Comparison of ENCODE assay signal across 9 mouse cellular contexts in genomic region chrX:88115609-88116073, GRCm38 (mm10). TPM values are rescaled to one million over a fixed set of nuclear protein-coding genes. Genes with fewer than 3 reads are reported as not detected.
DNase-seq lines count a peak whose midpoint lies in the region; ATAC-seq and TF ChIP-seq lines count a peak whose summit lies in the region.
"Had no signal": no experiment of that assay in that cellular context is flagged by ENCODE, and none has a peak within 500 bp of the region (broad histone marks: within the 10 kb centered on the region; RNA-seq: fewer than 3 reads in every experiment).

Gene Il1rapl1, minus strand, starts transcription at chrX:88115645.

- WGBS in heart, embryonic 15.5 days, result 16% methylated on average over 12 of the region's 12 CpGs
- WGBS in cerebellum, adult 2 months, result 8% methylated on average over 12 of the region's 12 CpGs

- no peaks in the 10 kb centered on the region for H3K4me1 ChIP-seq in heart, embryonic 15.5 days (replicated peaks)
- H3K4me1 ChIP-seq in cerebellum, adult 2 months (ENCODE audit: control insufficient read depth, insufficient read depth, low read length), result no peaks in the 10 kb centered on the region; the same call in 1 of the 2 replicates

- no peaks in the 10 kb centered on the region for H3K27me3 ChIP-seq in heart, embryonic 15.5 days
- no peaks in the 10 kb centered on the region for H3K27me3 ChIP-seq in cerebellum, adult 2 months (ENCODE audit: control insufficient read depth, insufficient read depth, low read length)

- no peak; the same call in 1 of the 2 replicates for TF ChIP-seq CTCF in cerebellum, adult 2 months (IDR thresholded peaks at IDR 0.05; ENCODE audit: borderline replicate concordance, insufficient read depth, low read depth, low read length)

- no peak for TF ChIP-seq POLR2A in cerebellum, adult 2 months (IDR thresholded peaks at IDR 0.05; ENCODE audit: borderline replicate concordance, insufficient read depth, low read length)

- peak within 1 kb of the TSS; percentile 43 for H3K4me3 ChIP-seq in heart, embryonic 15.5 days
- peak within 1 kb of the TSS; percentile 86 for H3K4me3 ChIP-seq in cerebellum, adult 2 months (replicated peaks; ENCODE audit: insufficient read depth, low read depth, low read length)

- H3K4me2 ChIP-seq in heart, embryonic 15.5 days, result peak within 1 kb of the TSS; percentile 64

- H3K9me3 ChIP-seq in heart, embryonic 15.5 days (replicated peaks), result no peaks in the 10 kb centered on the region

- no peak for DNase-seq in heart, postnatal 4 days
- DNase-seq in cerebellum, adult 2 months, result peak; percentile 59 to 65
- DNase-seq in forelimb bud, embryonic 11.5 days (ENCODE audit: low read depth, low spot score), result peak; percentile 17
- DNase-seq in left cerebral cortex, postnatal 14 days (ENCODE audit: low spot score in 2 of 2), result peak; percentile 39
- DNase-seq in retina, postnatal 1 day, result peak; percentile 63
- no peak for DNase-seq in spleen, postnatal 10 days (ENCODE audit: low spot score in 2 of 2)
- DNase-seq in frontal cortex, postnatal 25 days (ENCODE audit: low spot score in 2 of 2), result no peak

- ATAC-seq in heart, embryonic 15.5 days (replicated peaks; ENCODE audit: insufficient number of reproducible peaks, insufficient read depth, low FRiP score, low read depth), result no peak

- H3K9ac ChIP-seq in heart, embryonic 15.5 days, result no peak within 1 kb of the TSS

- no peaks in the 10 kb centered on the region for H3K36me3 ChIP-seq in heart, embryonic 15.5 days

- intact Hi-C loops in left cerebral cortex, postnatal 14 days (cut with DNase I), result no loop called here

- H3K27ac ChIP-seq in heart, embryonic 15.5 days, result no peak within 1 kb of the TSS
- peak within 1 kb of the TSS; percentile 89; the same call in 1 of the 2 replicates for H3K27ac ChIP-seq in cerebellum, adult 2 months (ENCODE audit: insufficient read depth, low read length)

RNA-seq across cellular contexts. Expression of gene Il1rapl1, which starts in this region (rescaled TPM):
- 0.20 and 0.51 TPM in 2 replicates for polyA plus RNA-seq in heart, embryonic 15.5 days (2015; fragmentation: Nextera tagmentation; extraction: Ambion mirVana)
- under 1 TPM; 0.10 to 0.20 TPM for total RNA-seq in heart, postnatal 4 days (2021)
- 2.2 and 2.5 TPM in 2 replicates for polyA plus RNA-seq in cerebellum, adult 2 months (2012; rRNA removed)
- total RNA-seq in left cerebral cortex, postnatal 14 days (2021), result 10 to 100 TPM; 31.9 to 36.4 TPM
- total RNA-seq: hematopoietic stem cell, adult 5-6 weeks had no signal

Comparison
In these comparisons a context has a peak if more than half of its experiments do, and no peak if none do; other contexts are left out.
1. RNA of gene Il1rapl1 (total RNA-seq): 31.9 to 36.4 TPM in left cerebral cortex, postnatal 14 days; 0.10 to 0.20 TPM in heart, postnatal 4 days; every median in the first group is over 10 times any median in the second.
2. DNase-seq: peak in cerebellum, adult 2 months (2 of 2), forelimb bud, embryonic 11.5 days (single experiment), left cerebral cortex, postnatal 14 days (2 of 2) and retina, postnatal 1 day (single experiment); none in heart, postnatal 4 days (single experiment), spleen, postnatal 10 days (0 of 2) and frontal cortex, postnatal 25 days (0 of 2).